Mouse (Mus musculus) lung, postnatal 10 days (tissue): ENCODE results near the gene Slc25a48.

Experiments used
- DNase-seq: peaks from one replicate; pipeline ENCODE4 v3.0.0; 2021

The Slc25a48 gene

DNA sequence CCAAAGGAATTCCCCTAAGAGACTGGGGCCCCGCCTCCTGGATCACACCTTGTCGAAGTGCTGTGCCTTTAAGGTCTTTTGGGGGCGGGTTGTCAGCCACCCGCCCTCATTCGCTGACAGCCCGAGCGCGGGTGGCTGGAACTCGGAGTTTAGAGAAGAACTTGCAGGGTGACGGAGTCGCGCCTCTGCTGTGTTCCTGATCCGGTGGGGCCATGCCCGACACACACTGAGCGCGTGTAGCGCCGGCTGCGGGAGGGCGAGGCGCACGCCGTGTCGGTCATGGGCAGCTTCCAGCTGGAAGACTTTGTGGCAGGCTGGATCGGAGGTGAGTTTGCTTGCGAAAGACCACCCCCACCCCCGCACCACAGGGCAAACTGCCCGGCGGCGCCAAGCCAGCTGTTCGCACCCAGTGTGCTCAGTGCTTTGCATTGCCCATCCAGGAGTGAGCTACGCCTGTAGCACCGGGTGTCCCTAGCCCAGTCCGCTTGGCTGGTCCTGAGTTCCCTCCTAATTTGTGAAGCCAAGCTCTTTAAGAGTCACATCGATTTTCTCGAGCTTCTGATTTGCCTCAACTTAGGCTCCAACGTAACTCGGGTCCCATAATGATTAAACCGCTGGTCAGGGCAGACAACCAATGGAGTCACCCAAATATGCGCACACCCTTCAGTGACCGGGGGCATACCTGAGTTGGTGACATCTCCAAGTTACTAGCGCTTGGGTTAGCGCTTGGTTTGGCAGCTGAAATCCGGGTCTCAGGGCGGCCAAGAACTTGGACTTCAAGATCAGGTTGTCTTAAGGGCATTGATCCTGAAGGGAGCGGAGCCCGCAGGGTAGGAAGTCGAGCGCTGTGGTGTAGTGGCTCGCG is at the start of gene Slc25a48:
Slc25a48 (plus strand) TSS at position 145 of the 865 bp plus-strand sequence.
- DNase-seq, result peak; percentile 43

DNA sequence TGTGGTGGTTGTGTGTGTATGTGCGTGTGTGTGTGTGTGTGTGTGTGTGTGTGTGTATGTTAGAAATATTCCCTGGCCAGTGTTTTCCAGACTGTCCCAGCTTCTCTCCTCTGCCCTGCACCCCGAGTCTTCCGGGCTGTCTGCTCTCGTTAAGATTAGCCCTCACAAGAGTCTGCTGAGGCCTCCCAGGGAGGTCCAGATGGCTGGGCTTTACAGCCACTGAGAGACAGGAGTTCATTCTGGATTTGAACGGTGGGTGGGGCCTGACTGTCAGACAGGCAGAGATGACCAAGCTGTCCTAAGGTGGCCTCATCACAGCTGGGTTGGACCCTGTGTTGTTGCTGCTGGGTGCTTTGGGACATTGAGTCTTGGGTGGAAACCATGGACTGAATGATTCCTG is 40.6 kb upstream of the Slc25a48 start:
- peak; percentile 81 for DNase-seq

GRCm38 (mm10) chr13:56401186-56401585 is 37.0 kb upstream of the Slc25a48 start:
- no peak for DNase-seq

DNA sequence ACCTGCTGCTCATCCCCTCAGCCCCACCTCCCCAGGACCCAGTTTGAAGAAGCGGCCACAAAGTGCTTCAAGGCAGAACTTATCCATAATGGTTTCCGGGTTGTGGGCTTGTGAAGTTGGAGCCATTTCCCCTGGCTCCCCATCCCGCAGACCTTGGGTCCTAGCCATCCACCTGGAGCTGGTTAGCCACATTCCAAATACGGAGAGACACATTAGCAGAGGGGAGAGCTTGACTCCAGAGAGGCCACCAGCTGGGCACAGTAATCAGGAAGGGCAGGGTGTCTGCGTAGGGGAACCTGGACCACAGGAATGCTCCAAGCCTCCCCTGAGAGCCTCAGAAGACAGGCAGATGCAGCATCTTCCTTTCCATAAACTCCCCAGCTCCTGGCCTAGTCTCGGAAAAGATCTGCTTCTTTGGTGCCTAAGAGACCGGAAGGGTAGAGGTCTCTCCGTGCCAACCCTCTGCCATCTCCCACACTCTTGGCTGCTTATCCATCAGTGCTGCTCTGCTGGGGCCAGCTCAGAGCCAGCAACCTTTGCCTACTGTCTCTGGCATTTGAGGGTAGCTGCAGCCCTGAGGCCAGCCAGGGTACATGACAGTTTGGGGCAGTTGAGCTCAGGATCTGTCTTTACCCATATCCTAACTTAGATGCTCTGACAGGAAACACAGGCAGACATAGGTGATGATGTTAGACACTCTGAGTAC is 34.6 kb upstream of the Slc25a48 start:
- DNase-seq, result no peak

DNA sequence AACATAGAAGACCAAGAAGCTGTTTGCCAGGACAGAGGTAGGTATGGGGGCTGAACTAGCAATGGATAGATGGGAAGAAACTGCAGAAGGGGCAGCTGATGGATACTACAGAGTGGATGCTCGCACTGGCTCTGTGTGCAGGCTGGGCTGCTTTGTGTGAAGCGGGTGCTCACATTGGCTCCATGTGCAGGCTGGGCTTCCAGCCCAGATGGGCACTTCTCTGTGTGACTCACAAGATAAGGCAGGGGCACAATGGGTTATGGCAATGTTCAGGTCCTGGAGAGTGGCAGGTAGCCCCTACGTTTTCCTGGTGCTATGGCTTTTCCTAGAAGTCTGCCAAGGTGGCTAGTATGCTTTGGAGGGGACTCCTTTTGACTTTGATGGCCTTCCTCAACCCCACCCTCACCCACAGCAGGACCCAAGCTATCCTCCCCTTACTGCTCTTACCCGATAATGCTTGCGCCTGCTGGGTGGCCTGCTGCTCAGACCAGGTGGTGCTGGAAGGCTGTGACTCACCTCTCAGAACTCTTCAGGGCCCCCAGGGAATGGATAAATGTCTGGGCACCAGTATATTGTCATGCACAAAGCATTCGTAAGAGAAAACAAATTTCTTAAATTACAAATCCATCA is 33.5 kb upstream of the Slc25a48 start:
- no peak for DNase-seq

DNA sequence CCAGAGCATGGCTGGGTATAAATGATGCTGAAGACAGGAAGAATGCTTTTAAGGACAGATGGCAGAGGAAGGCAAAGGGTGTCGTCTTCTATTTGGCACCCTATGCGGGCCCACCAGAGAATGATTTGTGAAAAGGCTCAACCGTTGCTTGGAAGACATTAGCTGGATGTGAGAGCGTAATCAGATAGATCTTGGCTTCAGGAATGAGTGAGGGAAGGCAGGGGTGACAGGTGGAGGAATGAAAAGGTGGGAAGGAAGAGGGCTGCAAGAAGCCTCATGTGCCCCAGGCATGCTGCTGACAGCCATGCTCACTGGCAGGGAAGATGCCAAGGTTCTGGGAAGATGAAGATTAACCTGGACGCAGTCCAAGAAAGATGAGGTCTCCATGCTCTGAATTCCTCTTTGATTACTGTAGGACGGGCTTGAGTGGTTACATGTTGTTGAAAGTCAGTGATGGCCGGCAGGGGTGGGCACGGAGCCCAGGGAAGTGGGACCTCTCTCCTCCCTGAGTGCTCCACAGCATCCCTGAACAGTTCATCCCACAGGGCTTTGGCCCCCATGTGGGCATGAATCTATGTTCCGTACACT is 25.8 kb upstream of the Slc25a48 start:
- DNase-seq, result no peak

DNA sequence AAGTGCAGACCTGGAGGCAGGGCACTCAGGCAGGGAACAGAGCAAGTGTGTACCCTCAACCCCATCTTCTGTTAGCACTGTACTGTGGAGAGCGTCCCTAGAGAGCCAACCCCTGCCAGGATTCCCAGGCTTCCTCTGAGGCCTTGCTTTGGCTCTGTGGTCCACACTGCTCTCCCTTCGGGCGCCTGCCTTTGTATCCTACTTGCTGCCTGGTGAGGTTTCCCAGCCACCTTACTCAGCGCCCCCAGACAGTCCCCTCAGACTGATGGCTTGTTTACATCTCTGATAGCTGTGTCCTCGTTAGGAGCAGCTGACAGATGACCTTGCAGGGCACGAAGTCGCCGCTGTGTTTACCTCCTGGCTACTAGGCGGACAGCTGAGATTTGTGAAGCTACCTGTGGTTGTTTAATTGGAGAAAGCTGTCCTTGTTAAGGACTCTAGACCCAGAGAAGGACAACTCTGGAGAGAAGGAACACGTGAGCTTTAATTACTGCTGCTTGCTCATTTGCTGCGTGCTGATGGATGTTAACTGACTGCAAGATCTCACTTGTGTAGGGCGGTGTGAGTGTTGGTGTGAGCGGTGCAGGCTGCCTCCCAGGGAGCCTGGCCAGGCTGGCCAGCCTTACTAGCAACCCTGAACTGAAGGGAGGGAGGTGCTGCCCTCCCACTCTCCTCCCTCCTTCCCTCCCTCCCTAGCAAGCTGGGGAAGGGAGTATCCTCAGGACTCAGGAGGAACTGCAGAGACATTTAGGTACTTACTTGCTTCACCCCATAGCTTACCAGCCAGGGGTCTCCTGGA is 19.3 kb upstream of the Slc25a48 start:
- DNase-seq, result peak; percentile 67

DNA sequence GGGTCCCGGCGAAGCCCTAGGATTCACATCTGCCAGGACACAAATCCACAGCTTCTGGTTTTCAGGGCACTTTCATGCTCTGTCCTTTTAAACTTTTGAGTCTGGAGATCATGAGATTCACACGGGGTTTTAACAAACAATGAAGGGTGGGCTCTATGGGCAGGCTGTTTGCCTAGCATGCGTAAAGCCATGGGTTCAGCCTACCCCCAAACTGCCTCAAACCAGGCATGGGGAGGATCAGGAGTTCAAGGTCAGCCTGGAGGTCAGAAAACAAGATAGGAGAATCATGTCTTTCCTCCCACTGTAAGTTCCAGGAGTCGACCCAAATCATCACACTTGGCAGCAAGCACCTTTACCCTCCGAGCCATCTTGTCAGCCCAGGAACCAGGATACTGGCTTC is 18.6 kb upstream of the Slc25a48 start:
- DNase-seq, result no peak

GRCm38 (mm10) chr13:56422072-56422723 is 16.0 kb upstream of the Slc25a48 start:
- DNase-seq, result peak; percentile 87

DNA sequence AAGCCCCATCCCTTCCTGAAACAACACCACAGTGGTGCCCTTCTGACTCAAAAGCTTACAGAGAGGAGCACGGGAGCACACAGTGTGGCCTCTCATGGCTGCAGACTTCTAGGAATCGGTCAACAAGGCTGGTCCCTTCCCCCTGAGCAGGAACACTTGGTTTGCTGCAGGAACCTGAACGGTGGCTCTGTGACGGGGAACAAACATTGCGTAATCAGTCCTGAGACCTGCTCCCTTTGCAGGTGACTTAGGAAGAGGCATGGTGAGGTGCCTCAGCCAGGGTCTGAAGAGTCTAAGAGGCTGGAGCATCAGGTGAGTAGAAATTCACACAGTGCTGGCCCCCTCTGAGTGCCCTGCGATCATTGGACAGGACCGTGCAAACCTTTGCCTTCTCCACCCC is 12.2 kb upstream of the Slc25a48 start:
- no peak for DNase-seq

GRCm38 (mm10) chr13:56426365-56426764 is 11.8 kb upstream of the Slc25a48 start, which contains the start of gene Gm3045:
Gm3045 (plus strand) TSS chr13:56426594.
- DNase-seq, result no peak

- peak; percentile 77 for DNase-seq
These were observed 9.2 kb upstream of the Slc25a48 start for GRCm38 (mm10) chr13:56428724-56429500.

DNA sequence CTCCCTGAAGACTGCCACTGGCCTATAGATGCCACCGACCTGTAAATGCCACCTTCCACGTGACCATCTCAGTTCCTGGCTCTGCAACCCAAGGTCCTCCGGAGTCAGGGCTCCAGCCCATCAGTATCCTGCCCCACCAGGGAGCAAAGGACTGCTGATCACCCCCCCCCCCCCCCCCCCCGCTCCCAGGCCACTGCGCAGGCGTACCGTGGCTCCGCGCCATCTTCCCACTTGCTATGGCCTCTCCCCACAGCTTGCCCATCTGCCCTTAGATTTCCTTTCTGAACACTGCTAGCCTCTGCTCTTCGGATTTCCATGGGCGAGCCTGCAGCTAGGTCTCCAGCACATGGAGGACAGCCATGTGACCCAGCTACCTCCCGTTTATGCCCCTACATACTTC is 5.7 kb upstream of the Slc25a48 start:
- DNase-seq, result no peak

DNA sequence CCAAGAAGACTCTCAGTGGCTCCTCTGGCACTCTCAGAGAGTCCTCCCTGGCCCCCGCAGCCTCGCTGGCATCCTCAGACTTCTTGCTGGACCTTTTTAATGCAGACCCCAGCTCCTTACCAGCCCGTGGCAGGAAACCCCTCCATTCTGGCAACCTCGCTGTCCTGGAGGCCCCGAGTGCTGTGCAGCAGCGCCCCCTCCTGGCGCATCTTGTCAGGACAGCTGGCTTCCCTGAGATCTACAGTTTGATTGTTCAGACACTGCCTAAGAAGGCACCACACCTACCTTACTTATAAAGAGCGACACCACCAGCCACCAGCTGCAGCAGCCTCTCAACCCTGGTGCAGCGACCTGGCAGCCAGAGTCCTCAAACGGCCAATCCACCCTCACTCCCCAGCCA is 4.7 kb upstream of the Slc25a48 start:
- peak; percentile 63 for DNase-seq

- peak; percentile 37 for DNase-seq
These were observed 3.8 kb upstream of the Slc25a48 start for GRCm38 (mm10) chr13:56434311-56434751.

DNA sequence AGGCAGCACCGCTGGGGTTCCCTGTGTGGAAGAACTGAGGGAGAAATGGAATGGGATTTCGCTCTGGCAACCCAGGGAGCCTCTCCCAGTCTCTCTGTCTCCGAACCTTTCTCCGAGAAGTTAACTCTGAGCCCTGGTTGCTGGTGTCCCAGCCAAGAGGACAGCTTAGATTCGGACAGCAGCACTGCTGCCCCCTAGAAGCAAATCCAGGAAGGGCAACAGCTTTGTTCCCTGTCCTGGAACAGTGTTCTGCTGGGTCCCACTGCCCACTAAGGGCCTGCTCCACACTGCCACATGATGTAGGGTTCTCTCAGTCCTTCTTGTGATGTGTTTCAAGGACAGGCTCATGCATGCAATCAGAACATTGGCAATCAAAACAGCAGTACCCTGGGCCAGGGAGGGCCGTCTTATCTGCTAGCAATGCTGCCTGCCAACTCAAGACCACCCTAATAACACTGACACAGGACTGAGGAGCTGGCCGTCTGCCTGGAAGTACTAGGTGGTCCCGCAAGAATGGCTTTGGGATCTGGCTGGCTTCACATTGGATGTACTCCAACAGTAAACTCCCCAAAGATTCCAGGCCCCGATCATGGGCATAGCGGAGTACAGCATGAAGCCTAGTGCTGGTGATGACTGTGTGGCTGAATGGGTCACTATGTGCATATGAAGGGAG is 2.4 kb upstream of the Slc25a48 start:
- DNase-seq, result no peak

DNA sequence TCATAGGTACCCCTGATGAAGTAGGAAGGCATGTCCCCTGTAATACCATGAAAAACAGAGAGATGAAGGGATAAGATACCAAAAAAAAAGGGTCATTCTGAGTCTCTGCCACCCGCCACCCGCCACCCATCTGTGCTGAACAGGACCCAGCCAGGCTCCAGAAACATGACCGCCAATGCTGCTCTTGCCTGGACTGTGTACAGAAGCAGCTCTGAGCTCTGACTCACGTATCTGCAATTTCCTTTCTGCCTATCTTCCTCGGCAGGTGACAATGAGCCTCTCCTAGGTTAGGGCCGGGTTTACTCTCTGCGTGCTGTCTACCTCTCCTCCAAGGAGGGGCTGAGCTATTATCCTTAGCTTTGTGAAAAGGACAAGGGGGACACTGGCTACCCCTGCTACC is 5.3 kb downstream of the Slc25a48 start:
- DNase-seq, result no peak

DNA sequence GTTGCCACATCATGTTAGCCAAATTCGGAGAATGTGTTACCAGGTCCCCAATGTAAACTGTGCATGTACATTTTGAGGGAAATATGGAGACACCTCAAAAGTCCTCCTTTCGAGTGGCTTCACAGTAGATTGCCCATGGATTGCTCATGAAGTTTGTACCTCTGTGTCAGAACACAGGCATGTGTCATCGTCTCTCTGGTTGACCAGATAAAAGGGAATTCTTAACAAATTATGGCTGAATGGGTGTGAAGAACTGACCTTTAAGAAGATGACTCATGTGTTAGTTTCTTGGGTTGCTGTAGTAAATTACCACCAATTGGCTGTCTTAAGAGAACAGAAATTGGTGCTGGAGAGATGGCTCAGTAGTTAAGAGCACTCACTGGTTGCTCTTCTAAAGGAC is 6.0 kb downstream of the Slc25a48 start:
- DNase-seq, result no peak

GRCm38 (mm10) chr13:56444996-56445395 is 6.8 kb downstream of the Slc25a48 start:
- no peak for DNase-seq
